Mouse (Mus musculus): ENCODE measurements around the gene Sec14l1.
A peak's percentile ranks its signal among the peaks of the same experiment; 100 is the strongest.

Gene Sec14l1

GRCm38 (mm10) chr11:117129473-117129872 is 14.5 kb downstream of the Sec14l1 start:
- DNase-seq, result peak; percentile 55

- no peak for DNase-seq
These were observed 15.1 kb downstream of the Sec14l1 start for GRCm38 (mm10) chr11:117130068-117130467.

GRCm38 (mm10) chr11:117130888-117131287 is 15.9 kb downstream of the Sec14l1 start:
- no peak for DNase-seq

GRCm38 (mm10) chr11:117131450-117131849 is 16.5 kb downstream of the Sec14l1 start:
- DNase-seq, result no peak

- no peak for DNase-seq
These were observed 19.9 kb downstream of the Sec14l1 start for GRCm38 (mm10) chr11:117134776-117135387.

GRCm38 (mm10) chr11:117135457-117136290 is 20.7 kb downstream of the Sec14l1 start:
- DNase-seq, result peak; percentile 65

- peak; percentile 21 for DNase-seq
These were observed 21.9 kb downstream of the Sec14l1 start for GRCm38 (mm10) chr11:117136880-117137279.

- no peak for DNase-seq
These were observed 23.3 kb downstream of the Sec14l1 start for GRCm38 (mm10) chr11:117138213-117138761.

GRCm38 (mm10) chr11:117138795-117139463 is 24.0 kb downstream of the Sec14l1 start:
- DNase-seq, result no peak

GRCm38 (mm10) chr11:117141376-117142001 is 26.5 kb downstream of the Sec14l1 start:
- no peak for DNase-seq

GRCm38 (mm10) chr11:117142507-117142906 is 27.5 kb downstream of the Sec14l1 start:
- DNase-seq, result peak; percentile 72

GRCm38 (mm10) chr11:117145451-117146117 is 30.6 kb downstream of the Sec14l1 start:
- no peak for DNase-seq

GRCm38 (mm10) chr11:117146118-117146506 is 31.1 kb downstream of the Sec14l1 start:
- no peak for DNase-seq

- peak; percentile 55 for DNase-seq
These were observed 32.0 kb downstream of the Sec14l1 start for GRCm38 (mm10) chr11:117146776-117147536.

GRCm38 (mm10) chr11:117148893-117149685 is 34.1 kb downstream of the Sec14l1 start:
- DNase-seq, result no peak

- no peak for DNase-seq
These were observed 35.5 kb downstream of the Sec14l1 start for GRCm38 (mm10) chr11:117150467-117150966.

GRCm38 (mm10) chr11:117151461-117151860 is 36.5 kb downstream of the Sec14l1 start:
- no peak for DNase-seq

GRCm38 (mm10) chr11:117152541-117152940 is 37.6 kb downstream of the Sec14l1 start:
- DNase-seq, result no peak

- no peak for DNase-seq
These were observed 38.6 kb downstream of the Sec14l1 start for GRCm38 (mm10) chr11:117153553-117153952.

- no peak for DNase-seq
These were observed 39.3 kb downstream of the Sec14l1 start for GRCm38 (mm10) chr11:117154088-117154815.

Measured in kidney, postnatal 10 days (tissue).